In the genomic region with DNA sequence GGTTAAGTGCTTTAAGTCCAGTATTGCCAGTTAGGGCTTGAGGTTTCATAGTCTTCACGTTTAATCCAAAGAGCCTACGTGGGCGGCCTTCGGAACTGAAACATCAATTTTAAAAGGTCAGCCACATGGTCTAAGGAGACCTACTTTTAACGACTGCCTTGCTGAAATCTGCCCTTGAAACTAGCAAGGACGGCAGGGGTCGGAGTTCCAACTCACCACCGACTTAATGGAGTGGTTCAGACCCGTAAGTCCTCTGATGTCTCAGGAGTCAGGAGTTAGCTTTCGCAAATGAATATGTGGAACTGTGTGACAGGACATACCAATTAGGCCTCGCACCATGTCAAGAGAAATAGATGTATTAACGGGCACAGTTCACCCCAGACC, we compare ENCODE assay signal across 8 mouse cellular contexts. TPM values are rescaled to one million over a fixed set of nuclear protein-coding genes. Genes with fewer than 3 reads are reported as not detected.
DNase-seq lines count a peak whose midpoint lies in the region; ATAC-seq and TF ChIP-seq lines count a peak whose summit lies in the region.

No protein-coding gene starts in this region.

- peaks cover 12% of the 10 kb centered on the region for H3K4me1 ChIP-seq in lung, embryonic 16.5 days (replicated peaks; ENCODE audit: control insufficient read depth, insufficient read depth, low read length)
- peaks cover 26% of the 10 kb centered on the region for H3K4me1 ChIP-seq in erythroblast, embryonic 14.5 days (ENCODE audit: control insufficient read depth)
- H3K4me1 ChIP-seq in limb, embryonic 15.5 days = peaks cover 14% of the 10 kb centered on the region
- H3K4me1 ChIP-seq in small intestine, adult 2 months (ENCODE audit: control insufficient read depth, insufficient read depth, insufficient read length, low read length) = peaks cover 4% of the 10 kb centered on the region; the same call in 1 of the 2 replicates

- peak overlapping the region; percentile 79 for H3K4me3 ChIP-seq in lung, embryonic 16.5 days (ENCODE audit: low read length)
- H3K4me3 ChIP-seq in erythroblast, embryonic 14.5 days (replicated peaks) = peak overlapping the region; percentile 68
- H3K4me3 ChIP-seq in limb, embryonic 15.5 days = peak overlapping the region; percentile 88
- peak overlapping the region; percentile 77 for H3K4me3 ChIP-seq in small intestine, adult 2 months (ENCODE audit: low read depth, low read length)

- no peak overlapping the region for H3K27ac ChIP-seq in lung, embryonic 16.5 days (ENCODE audit: low read length)
- peak overlapping the region; percentile 82 for H3K27ac ChIP-seq in limb, embryonic 15.5 days
- peak overlapping the region; percentile 88 for H3K27ac ChIP-seq in small intestine, adult 2 months (ENCODE audit: insufficient read depth, low read depth, low read length)

- peaks cover 10% of the 10 kb centered on the region for H3K36me3 ChIP-seq in lung, embryonic 16.5 days (ENCODE audit: control insufficient read depth, insufficient read depth, low read length)
- H3K36me3 ChIP-seq in erythroblast, embryonic 14.5 days (ENCODE audit: control insufficient read depth) = peaks cover 32% of the 10 kb centered on the region
- peaks cover 20% of the 10 kb centered on the region for H3K36me3 ChIP-seq in limb, embryonic 15.5 days
- peaks cover 18% of the 10 kb centered on the region for H3K36me3 ChIP-seq in small intestine, adult 2 months (ENCODE audit: control insufficient read depth, insufficient read depth, low read length)

- no peaks in the 10 kb centered on the region for H3K27me3 ChIP-seq in lung, embryonic 16.5 days (ENCODE audit: control insufficient read depth, insufficient read depth, low read depth, low read length)
- H3K27me3 ChIP-seq in erythroblast, embryonic 14.5 days (ENCODE audit: control insufficient read depth) = no peaks in the 10 kb centered on the region
- no peaks in the 10 kb centered on the region for H3K27me3 ChIP-seq in limb, embryonic 15.5 days
- H3K27me3 ChIP-seq in small intestine, adult 2 months (ENCODE audit: control insufficient read depth, insufficient read depth, low read length) = no peaks in the 10 kb centered on the region

- ATAC-seq in lung, embryonic 16.5 days (ENCODE audit: low read depth) = no peak
- no peak for ATAC-seq in limb, embryonic 15.5 days (ENCODE audit: insufficient number of reproducible peaks, low FRiP score, low TSS enrichment, low read depth)

- no peaks in the 10 kb centered on the region for H3K9me3 ChIP-seq in lung, embryonic 16.5 days (ENCODE audit: control insufficient read depth, low read length)
- H3K9me3 ChIP-seq in erythroblast, embryonic 14.5 days (ENCODE audit: control insufficient read depth, low read length) = no peaks in the 10 kb centered on the region
- no peaks in the 10 kb centered on the region for H3K9me3 ChIP-seq in limb, embryonic 15.5 days

- TF ChIP-seq CTCF in small intestine, adult 2 months (IDR thresholded peaks at IDR 0.05; ENCODE audit: extremely low read depth, insufficient read length, insufficient replicate concordance, low read depth, low read length) = no peak

- intact Hi-C loops in left cerebral cortex, postnatal 10 days (cut with DNase I) = loop anchor here (5.0 kb wide), 1 partner anchor 266 kb away; no protein-coding TSS in a partner anchor

- WGBS in lung, embryonic 16.5 days = 3% methylated on average over 12 of the region's 12 CpGs
- WGBS in limb, embryonic 15.5 days = 3% methylated on average over 12 of the region's 12 CpGs
- 1% methylated on average over 12 of the region's 12 CpGs for WGBS in small intestine, adult 2 months

- DNase-seq in lung, postnatal 10 days = no peak
- no peak for DNase-seq in urinary bladder, postnatal 14 days (ENCODE audit: low spot score)
- DNase-seq in frontal cortex, adult 2 months (ENCODE audit: extremely low spot score in 1 of 2, low spot score in 1 of 2) = no peak
- DNase-seq in left cerebral cortex, postnatal 10 days (ENCODE audit: extremely low spot score in 1 of 2, low spot score in 2 of 2) = no peak

- peak overlapping the region; percentile 93 for H3K9ac ChIP-seq in lung, embryonic 16.5 days (ENCODE audit: low read length)
- H3K9ac ChIP-seq in limb, embryonic 15.5 days = peak overlapping the region; percentile 94

- peak overlapping the region; percentile 60 for H3K4me2 ChIP-seq in lung, embryonic 16.5 days (ENCODE audit: low read depth, low read length)
- H3K4me2 ChIP-seq in limb, embryonic 15.5 days = peak overlapping the region; percentile 67

- no peak for TF ChIP-seq POLR2A in small intestine, adult 2 months (IDR thresholded peaks at IDR 0.05; ENCODE audit: low read depth, low read length)

RNA-seq across cellular contexts. Expression of gene Uqcr10, which starts 0.5 kb away (rescaled TPM):
- 806 and 839 TPM in 2 replicates for polyA plus RNA-seq in lung, embryonic 16.5 days (2015; fragmentation: Nextera tagmentation; extraction: Ambion mirVana)
- 7.9 and 8.8 TPM in 2 replicates for polyA plus RNA-seq in erythroblast, embryonic 14.5 days (2012)
- polyA plus RNA-seq in limb, embryonic 15.5 days (2015; fragmentation: Nextera tagmentation; extraction: Ambion mirVana) = 636 and 690 TPM in 2 replicates
- 492 and 641 TPM in 2 replicates for polyA plus RNA-seq in small intestine, adult 2 months (2012; rRNA removed)
- 977 and 1,045 TPM in 2 replicates for polyA plus RNA-seq in frontal cortex, adult 2 months (2012; rRNA removed)
- total RNA-seq in left cerebral cortex, postnatal 10 days (2021) = 100 to 1,000 TPM; 411 to 418 TPM

RNA-seq across cellular contexts. Expression of gene Zmat5, which starts 0.8 kb away (rescaled TPM):
- polyA plus RNA-seq in lung, embryonic 16.5 days (2015; fragmentation: Nextera tagmentation; extraction: Ambion mirVana) = 76.5 and 80.0 TPM in 2 replicates
- polyA plus RNA-seq in erythroblast, embryonic 14.5 days (2012) = 5.8 and 7.4 TPM in 2 replicates
- polyA plus RNA-seq in limb, embryonic 15.5 days (2015; fragmentation: Nextera tagmentation; extraction: Ambion mirVana) = 60.7 and 63.2 TPM in 2 replicates
- polyA plus RNA-seq in small intestine, adult 2 months (2012; rRNA removed) = 29.1 and 61.5 TPM in 2 replicates
- 48.6 and 49.5 TPM in 2 replicates for polyA plus RNA-seq in frontal cortex, adult 2 months (2012; rRNA removed)
- 10 to 100 TPM; 26.8 to 28.2 TPM for total RNA-seq in left cerebral cortex, postnatal 10 days (2021)

RNA-seq across cellular contexts. Expression of gene Cabp7, which starts 42.9 kb away (rescaled TPM):
- polyA plus RNA-seq in lung, embryonic 16.5 days (2015; fragmentation: Nextera tagmentation; extraction: Ambion mirVana) = 0.14 and 0.28 TPM in 2 replicates
- not detected in 2 replicates for polyA plus RNA-seq in erythroblast, embryonic 14.5 days (2012)
- polyA plus RNA-seq in limb, embryonic 15.5 days (2015; fragmentation: Nextera tagmentation; extraction: Ambion mirVana) = 0.05 and 0.11 TPM in 2 replicates
- not detected in 2 replicates for polyA plus RNA-seq in small intestine, adult 2 months (2012; rRNA removed)
- polyA plus RNA-seq in frontal cortex, adult 2 months (2012; rRNA removed) = 14.8 and 15.7 TPM in 2 replicates
- 1 to 10 TPM; 4.5 to 5.5 TPM for total RNA-seq in left cerebral cortex, postnatal 10 days (2021)

Comparison
In these comparisons a context has a peak if more than half of its experiments do, and no peak if none do; other contexts are left out.
1. RNA of gene Uqcr10, which starts 0.5 kb away (polyA plus RNA-seq): 977 to 1,045 TPM in frontal cortex, adult 2 months, 806 to 839 TPM in lung, embryonic 16.5 days, 636 to 690 TPM in limb, embryonic 15.5 days and 492 to 641 TPM in small intestine, adult 2 months; 7.9 to 8.8 TPM in erythroblast, embryonic 14.5 days; every median in the first group is over 10 times any median in the second.
2. RNA of gene Cabp7, which starts 42.9 kb away (polyA plus RNA-seq): 14.8 to 15.7 TPM in frontal cortex, adult 2 months; 0.14 to 0.28 TPM in lung, embryonic 16.5 days, 0.05 to 0.11 TPM in limb, embryonic 15.5 days, not detected in small intestine, adult 2 months and not detected in erythroblast, embryonic 14.5 days; every median in the first group is over 10 times any median in the second.
3. Peak in every context shown above with its lines, with median percentiles within 50 percentile points of each other: H3K4me3 ChIP-seq.